Mouse (Mus musculus): ENCODE data around the gene Slc15a3.

Gene Slc15a3

GRCm38 (mm10) chr19:10869241-10869885 lies 29.8 kb downstream of the Slc15a3 start:
- DNase-seq (ENCODE audit: low spot score in 2 of 2), result peak in 1 of 2 experiments; percentile 38

GRCm38 (mm10) chr19:10869886-10870527 lies 30.5 kb downstream of the Slc15a3 start, which contains the start of gene Tmem132a:
TSS of gene Tmem132a (minus strand) at chr19:10869940.
- no peak for DNase-seq (ENCODE audit: low spot score in 2 of 2)

- DNase-seq (ENCODE audit: low spot score in 2 of 2), result no peak
These were observed 31.1 kb downstream of the Slc15a3 start for GRCm38 (mm10) chr19:10870676-10871075.

GRCm38 (mm10) chr19:10871328-10871961 lies 31.9 kb downstream of the Slc15a3 start:
- DNase-seq (ENCODE audit: low spot score in 2 of 2), result no peak

- no peak for DNase-seq (ENCODE audit: low spot score in 2 of 2)
These were observed 38.8 kb downstream of the Slc15a3 start for GRCm38 (mm10) chr19:10878201-10878837.

- peak; percentile 32 to 76 for DNase-seq (ENCODE audit: low spot score in 2 of 2)
These were observed 40.8 kb downstream of the Slc15a3 start for GRCm38 (mm10) chr19:10880085-10880974.

DNA sequence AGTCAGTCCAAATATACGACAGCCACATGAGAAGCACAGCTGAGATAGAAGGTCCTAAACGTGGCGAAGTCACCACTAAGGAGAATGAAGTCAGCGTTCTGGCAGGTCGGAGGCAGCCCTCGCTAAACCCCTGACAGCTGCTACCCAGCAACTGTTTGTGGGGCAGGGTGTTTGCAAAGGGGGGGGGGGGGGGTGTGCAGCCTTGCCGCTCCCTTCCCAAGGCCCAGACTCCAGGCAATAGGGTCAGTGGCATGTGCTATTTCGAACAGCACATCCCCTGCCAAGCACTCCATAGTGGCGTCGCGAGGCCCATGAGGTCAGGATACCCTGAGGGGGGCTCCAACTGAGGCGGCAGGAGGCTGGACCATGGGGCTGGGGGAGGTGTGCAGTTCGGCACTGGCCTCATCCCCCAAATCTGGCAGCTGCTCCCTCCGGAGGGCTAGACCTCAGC lies 41.5 kb downstream of the Slc15a3 start:
- peak in 1 of 2 experiments; percentile 14 for DNase-seq (ENCODE audit: low spot score in 2 of 2)

- DNase-seq (ENCODE audit: low spot score in 2 of 2), result peak; percentile 78 to 93
These were observed 42.1 kb downstream of the Slc15a3 start, which contains the start of gene Tmem109 for GRCm38 (mm10) chr19:10881426-10882154. TSS of gene Tmem109 (minus strand) at chr19:10882001.

DNA sequence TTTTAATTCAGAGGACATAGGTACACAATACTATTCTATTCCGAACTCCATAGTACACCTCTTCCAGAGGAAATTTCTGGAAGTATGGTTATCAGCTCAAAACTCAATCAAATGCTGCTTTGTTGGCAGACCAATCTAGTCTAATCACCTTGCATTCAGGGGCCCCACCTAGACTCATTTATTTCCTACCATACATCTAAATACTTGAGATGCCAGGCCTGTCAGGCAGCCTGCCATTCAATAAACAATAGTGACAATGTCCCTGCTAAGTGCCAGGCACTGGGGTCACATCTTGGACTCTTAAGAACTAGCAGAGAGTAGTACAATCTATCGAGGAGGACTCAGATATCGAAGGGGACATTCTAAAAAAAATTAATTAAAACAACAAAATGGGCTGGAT lies 52.7 kb downstream of the Slc15a3 start:
- no peak for DNase-seq (ENCODE audit: low spot score in 2 of 2)

DNA sequence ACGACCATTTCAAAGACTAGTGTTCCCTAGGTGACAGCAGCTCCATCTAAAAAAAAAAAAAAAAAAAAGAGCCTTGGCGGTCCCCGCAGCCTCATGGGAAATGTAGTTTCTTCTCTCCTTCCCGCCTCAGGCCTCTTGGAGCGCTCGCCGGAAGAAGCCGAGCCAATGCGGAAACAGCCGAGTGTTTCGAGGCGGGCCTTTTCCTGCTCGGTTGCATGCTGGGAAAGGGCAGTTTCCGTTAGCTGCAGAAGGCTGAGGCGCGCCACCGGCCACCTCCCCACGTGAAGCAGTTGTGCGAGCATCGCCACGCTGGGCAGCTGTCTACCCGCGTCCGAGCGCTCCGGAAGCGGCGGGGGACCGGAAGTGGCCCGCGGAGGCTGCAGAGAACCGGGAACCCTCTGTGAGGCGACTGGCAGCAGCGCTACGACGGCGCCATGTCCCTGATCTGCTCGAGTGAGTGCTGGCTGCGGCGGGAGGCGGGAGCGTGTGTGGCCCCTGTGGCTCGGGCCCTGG lies 55.5 kb downstream of the Slc15a3 start, which contains the start of gene Prpf19:
Prpf19 (plus strand) TSS at position 216 of the 513 bp plus-strand sequence.
- DNase-seq (ENCODE audit: low spot score in 2 of 2), result peak; percentile 88 to 97

DNA sequence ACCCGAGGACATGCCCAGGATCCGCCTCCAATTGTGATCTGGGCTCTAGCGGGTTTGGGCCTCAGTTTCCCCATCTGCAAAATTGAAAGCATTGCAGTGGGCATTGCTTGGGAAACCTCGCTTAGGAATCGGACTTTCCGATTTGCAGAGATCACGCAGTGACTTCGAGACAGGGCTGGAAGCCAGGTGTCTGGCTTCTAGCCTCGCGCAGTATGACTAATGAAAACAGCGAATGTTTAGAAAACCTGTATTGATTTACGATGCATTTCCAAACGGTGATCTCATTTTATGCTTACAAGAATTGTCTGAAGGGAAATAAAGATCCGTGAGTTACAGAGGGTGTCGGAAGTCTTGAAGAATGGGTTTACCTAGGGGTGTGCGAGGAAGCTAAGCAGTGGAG lies 56.2 kb downstream of the Slc15a3 start:
- no peak for DNase-seq (ENCODE audit: low spot score in 2 of 2)

DNA sequence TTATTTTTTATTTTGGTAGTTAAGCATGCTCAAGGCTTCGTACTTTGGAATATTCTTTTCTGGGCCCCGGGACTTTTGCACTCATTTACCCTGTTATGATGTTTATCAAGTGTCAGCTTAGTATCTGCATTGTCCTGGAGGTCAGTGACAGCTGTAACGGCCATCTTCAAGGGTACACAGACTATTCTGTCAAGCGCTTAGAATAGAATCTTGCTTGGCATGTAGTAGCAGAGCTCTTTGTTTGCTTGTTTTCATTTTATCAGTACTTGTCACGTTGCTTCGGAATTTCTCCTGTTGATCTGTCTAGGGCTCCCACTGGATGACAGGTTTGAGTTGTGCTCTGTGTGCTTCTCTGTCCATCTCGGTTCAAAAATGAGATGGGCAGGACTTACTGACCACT lies 57.3 kb downstream of the Slc15a3 start:
- DNase-seq (ENCODE audit: low spot score in 2 of 2), result no peak

DNA sequence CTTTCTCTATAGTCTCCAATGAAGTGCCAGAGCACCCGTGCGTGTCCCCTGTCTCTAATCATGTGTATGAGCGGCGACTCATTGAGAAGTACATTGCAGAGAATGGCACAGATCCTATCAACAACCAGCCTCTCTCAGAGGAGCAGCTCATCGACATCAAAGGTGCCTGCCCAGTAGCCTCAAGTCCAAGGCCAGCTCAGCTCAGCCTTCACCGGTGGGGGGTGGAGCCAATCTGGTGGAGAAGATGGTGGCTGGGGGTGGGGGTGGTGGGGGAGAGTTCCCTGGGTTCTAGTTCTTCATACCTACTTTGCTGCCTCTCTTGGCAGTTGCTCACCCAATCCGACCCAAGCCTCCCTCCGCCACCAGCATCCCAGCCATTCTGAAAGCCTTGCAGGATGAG lies 58.0 kb downstream of the Slc15a3 start:
- no peak for DNase-seq (ENCODE audit: low spot score in 2 of 2)

- DNase-seq (ENCODE audit: low spot score in 2 of 2), result no peak
These were observed 60.8 kb downstream of the Slc15a3 start for GRCm38 (mm10) chr19:10900315-10900714.

- DNase-seq (ENCODE audit: low spot score in 2 of 2), result no peak
These were observed 61.5 kb downstream of the Slc15a3 start for GRCm38 (mm10) chr19:10901046-10901445.

GRCm38 (mm10) chr19:10904512-10904911 lies 65.0 kb downstream of the Slc15a3 start:
- DNase-seq (ENCODE audit: low spot score in 2 of 2), result no peak

GRCm38 (mm10) chr19:10904927-10905727 lies 65.6 kb downstream of the Slc15a3 start:
- peak in 1 of 2 experiments; percentile 27 for DNase-seq (ENCODE audit: low spot score in 2 of 2)

- no peak for DNase-seq (ENCODE audit: low spot score in 2 of 2)
These were observed 66.1 kb downstream of the Slc15a3 start for GRCm38 (mm10) chr19:10905728-10906000.

DNA sequence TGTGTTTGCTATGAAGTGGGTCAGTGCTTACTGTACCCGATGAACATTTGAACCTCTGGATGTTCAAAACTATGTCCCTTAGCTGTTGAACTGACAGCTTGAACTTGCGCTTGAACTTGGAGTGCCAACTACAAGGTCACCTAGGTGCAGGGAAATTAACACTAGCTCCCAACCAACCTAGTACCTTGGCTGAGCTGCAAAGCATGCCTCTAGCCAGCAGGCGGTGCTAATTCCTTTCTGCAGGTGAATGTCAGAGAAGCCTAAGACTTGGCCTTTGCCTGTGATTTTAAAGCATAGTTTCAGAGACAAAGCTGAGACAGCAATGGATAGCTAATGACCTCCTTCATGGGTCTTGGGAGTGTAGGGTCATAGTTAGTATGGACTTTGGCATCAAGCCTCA lies 68.4 kb downstream of the Slc15a3 start:
- peak; percentile 35 to 73 for DNase-seq (ENCODE audit: low spot score in 2 of 2)
